Mouse (Mus musculus) embryonic facial prominence, embryonic 14.5 days (tissue): ENCODE results near the gene Epb42. TPM values are rescaled to one million over a fixed set of nuclear protein-coding genes. Genes with fewer than 3 reads are reported as not detected.
"Not testable (repeated sequence)": the region's sequence is repeated elsewhere in the genome, so short reads cannot be mapped to it uniquely, and the experiment has no call there.

Source experiments
- ATAC-seq: fragments of 200-750 bp; cut with Nextera tagmentation; 2 replicates; pipeline ENCODE4 v1.8.0; 2017; ENCODE audit warnings: low read depth, moderate number of reproducible peaks, moderate TSS enrichment
- DNase-seq: peaks from one replicate; pipeline ENCODE4 v3.0.0-alpha.2; 2015; ENCODE audit warnings: low spot score
- H3K27ac ChIP-seq: fragments of 300-500 bp; sonication (generic); replicated peaks from 2 replicates; pipeline ENCODE4 v1.5.1; 2014; ENCODE audit warnings: low read depth, mild to moderate bottlenecking, low read length, moderate library complexity
- H3K27me3 ChIP-seq: fragments of 300-500 bp; sonication (generic); replicated peaks from 2 replicates; pipeline ENCODE4 v1.6.1; 2014; ENCODE audit warnings: low read length; ENCODE audit not compliant: control insufficient read depth, insufficient read depth
- H3K36me3 ChIP-seq: fragments of 300-500 bp; sonication (generic); 2 replicates; pipeline ENCODE4 v1.6.1; 2014; ENCODE audit warnings: low read length, mixed read lengths; ENCODE audit not compliant: control insufficient read depth, insufficient read depth
- H3K4me1 ChIP-seq: fragments of 300-500 bp; sonication (generic); 2 replicates; pipeline ENCODE4 v1.6.1; 2014; ENCODE audit warnings: antibody characterized with exemption, low read length; ENCODE audit not compliant: control insufficient read depth, insufficient read depth
- H3K4me2 ChIP-seq: fragments of 300-500 bp; sonication (generic); 2 replicates; pipeline ENCODE4 v1.6.1; 2014; ENCODE audit warnings: low read depth, mild to moderate bottlenecking, low read length, moderate library complexity, mixed read lengths
- H3K4me3 ChIP-seq: fragments of 300-500 bp; sonication (generic); 2 replicates; pipeline ENCODE4 v1.5.1; 2014; ENCODE audit warnings: low read depth, mild to moderate bottlenecking, low read length
- H3K9ac ChIP-seq: fragments of 300-500 bp; sonication (generic); 2 replicates; pipeline ENCODE4 v1.6.1; 2014; ENCODE audit warnings: low read depth, mild to moderate bottlenecking, low read length, moderate library complexity, mixed read lengths
- H3K9me3 ChIP-seq: fragments of 300-500 bp; sonication (generic); 2 replicates; pipeline ENCODE4 v1.6.1; 2016; ENCODE audit warnings: low read length; ENCODE audit not compliant: control insufficient read depth
- WGBS: fragments of 180-500 bp; shearing (Covaris S2); extraction: QIAGEN DNeasy Blood & Tissue Kit; methylation state at CpG from one replicate; pipeline ENCODE4 v1.1.7; 2014; 5-methylcytosine and 5-hydroxymethylcytosine counted together
- polyA plus RNA-seq: library from polyadenylated mRNA; unstranded; fragments of >200 nt; fragmentation: Nextera tagmentation; extraction: Ambion mirVana; gene quantifications from 2 replicates; pipeline ENCODE4 v1.2.1, GENCODE M21; 2014

Epb42 gene
- polyA plus RNA-seq, 1 experiment from 2014 or later, result 0.71 TPM

GRCm38 (mm10) chr2:120978693-120979037, 58.2 kb downstream of the Epb42 start:
- 56% methylated on average over 2 of the region's 2 CpGs for WGBS
- H3K27me3 ChIP-seq, result peaks cover 4% of the 10 kb centered on the region; the same call in 1 of the 2 replicates
- H3K36me3 ChIP-seq, result no peaks in the 10 kb centered on the region
- DNase-seq (peak; percentile 10), ATAC-seq (no peak)
- H3K9ac ChIP-seq, result no peak overlapping the region
- H3K4me1 ChIP-seq, result 0 out of 2 replicates have a peak, but pooled peaks cover 2% of the 10 kb centered on the region
- no peaks in the 10 kb centered on the region for H3K9me3 ChIP-seq
- H3K4me3 ChIP-seq, result no peak overlapping the region
- no peak overlapping the region for H3K4me2 ChIP-seq
- H3K27ac ChIP-seq, result no peak overlapping the region

- Histone ChIP-seq H3K9ac (peak overlapping the region; percentile 81; the same call in 1 of the 2 replicates), H3K4me1 (0 out of 2 replicates have a peak, but pooled peaks cover 2% of the 10 kb centered on the region), H3K9me3 (no peaks in the 10 kb centered on the region), H3K27ac (no peak overlapping the region), H3K27me3 (peaks cover 5% of the 10 kb centered on the region; the same call in 1 of the 2 replicates), H3K4me3 (peak overlapping the region; percentile 72), H3K4me2 (peak overlapping the region; percentile 98), H3K36me3 (no peaks in the 10 kb centered on the region)
- ATAC-seq (0 out of 2 replicates have a peak, but pooled peaks have one; percentile 10), DNase-seq (no peak)
- WGBS, result 89% methylated on average over 8 of the region's 8 CpGs
Measured at GRCm38 (mm10) chr2:120977926-120978692, 58.8 kb downstream of the Epb42 start.

GRCm38 (mm10) chr2:120976990-120977925, 59.6 kb downstream of the Epb42 start, which contains the start of gene Tmem62:
Gene Tmem62 (plus strand): TSS chr2:120977017.
- peak within 1 kb of the TSS; percentile 72 for H3K4me3 ChIP-seq
- 2% methylated on average over 44 of the region's 71 CpGs for WGBS
- 0 out of 2 replicates have a peak within 1 kb of the TSS, but pooled peaks have one; percentile 15 for H3K27ac ChIP-seq
- 0 out of 2 replicates have a peak, but pooled peaks cover 2% of the 10 kb centered on the region for H3K4me1 ChIP-seq
- no peaks in the 10 kb centered on the region for H3K9me3 ChIP-seq
- DNase-seq (peak; percentile 27), ATAC-seq (peak; percentile 84)
- H3K27me3 ChIP-seq, result peaks cover 9% of the 10 kb centered on the region; the same call in 1 of the 2 replicates
- peak within 1 kb of the TSS; percentile 98 for H3K4me2 ChIP-seq
- peak within 1 kb of the TSS; percentile 81 for H3K9ac ChIP-seq
- H3K36me3 ChIP-seq, result no peaks in the 10 kb centered on the region

- H3K27ac ChIP-seq, result no peak overlapping the region
- H3K9me3 ChIP-seq, result no peaks in the 10 kb centered on the region
- 57% methylated on average over 4 of the region's 4 CpGs for WGBS
- ATAC-seq, result no peak
- no peak overlapping the region for H3K4me2 ChIP-seq
- no peak for DNase-seq
- H3K4me1 ChIP-seq, result 0 out of 2 replicates have a peak, but pooled peaks cover 2% of the 10 kb centered on the region
- H3K9ac ChIP-seq, result no peak overlapping the region
- peaks cover 9% of the 10 kb centered on the region; the same call in 1 of the 2 replicates for H3K27me3 ChIP-seq
- no peak overlapping the region for H3K4me3 ChIP-seq
- H3K36me3 ChIP-seq, result no peaks in the 10 kb centered on the region
Measured at GRCm38 (mm10) chr2:120976308-120976707, 60.6 kb downstream of the Epb42 start.

GRCm38 (mm10) chr2:120972964-120973363, 63.9 kb downstream of the Epb42 start:
- no peak for ATAC-seq
- Histone ChIP-seq H3K4me1 (peaks cover 11% of the 10 kb centered on the region), H3K9ac (no peak overlapping the region), H3K27ac (no peak overlapping the region), H3K36me3 (no peaks in the 10 kb centered on the region), H3K9me3 (no peaks in the 10 kb centered on the region), H3K27me3 (peaks cover 9% of the 10 kb centered on the region; the same call in 1 of the 2 replicates), H3K4me3 (peak overlapping the region; percentile 10; the same call in 1 of the 2 replicates), H3K4me2 (peak overlapping the region; percentile 7; the same call in 1 of the 2 replicates)
- DNase-seq, result no peak
- 14% methylated on average over 5 of the region's 5 CpGs for WGBS

- not testable (repeated sequence) for H3K4me2 ChIP-seq, H3K9me3 ChIP-seq, H3K4me3 ChIP-seq, H3K27ac ChIP-seq, ATAC-seq, H3K36me3 ChIP-seq, H3K27me3 ChIP-seq, DNase-seq, H3K9ac ChIP-seq
- H3K4me1 ChIP-seq, result peaks cover 11% of the 10 kb centered on the region
- WGBS, result 95% methylated on average over 8 of the region's 8 CpGs
Measured at GRCm38 (mm10) chr2:120972257-120972656, 64.6 kb downstream of the Epb42 start.

- no peaks in the 10 kb centered on the region for H3K36me3 ChIP-seq
- H3K27ac ChIP-seq, result no peak overlapping the region
- H3K27me3 ChIP-seq, result peaks cover 5% of the 10 kb centered on the region; the same call in 1 of the 2 replicates
- no peak overlapping the region for H3K9ac ChIP-seq
- WGBS, result 89% methylated on average over 4 of the region's 4 CpGs
- no peaks in the 10 kb centered on the region for H3K9me3 ChIP-seq
- ATAC-seq, result no peak
- peaks cover 11% of the 10 kb centered on the region for H3K4me1 ChIP-seq
- DNase-seq, result no peak
- H3K4me2 ChIP-seq, result no peak overlapping the region
- no peak overlapping the region for H3K4me3 ChIP-seq
Measured at GRCm38 (mm10) chr2:120971766-120972165, 65.1 kb downstream of the Epb42 start.

- peak within 1 kb of the TSS; percentile 86 for H3K9ac ChIP-seq
- ATAC-seq (peak; percentile 92), DNase-seq (peak; percentile 95)
- under 1% methylated on average over 30 of the region's 39 CpGs for WGBS
- H3K36me3 ChIP-seq, result no peaks in the 10 kb centered on the region
- H3K4me3 ChIP-seq, result peak within 1 kb of the TSS; percentile 75
- no peaks in the 10 kb centered on the region for H3K9me3 ChIP-seq
- peak within 1 kb of the TSS; percentile 76 for H3K4me2 ChIP-seq
- H3K4me1 ChIP-seq, result peaks cover 8% of the 10 kb centered on the region
- H3K27ac ChIP-seq, result peak within 1 kb of the TSS; percentile 83
- H3K27me3 ChIP-seq, result peaks cover 5% of the 10 kb centered on the region; the same call in 1 of the 2 replicates
Measured at GRCm38 (mm10) chr2:120970559-120971080, 66.3 kb downstream of the Epb42 start, which contains the start of gene Ubr1. Gene Ubr1 (minus strand): TSS chr2:120970715.
